Mouse (Mus musculus) left cerebral cortex, adult 9 months (tissue): ENCODE results near the gene Tepp.

Experiments
- DNase-seq, 2 experiments: peaks; one replicate each; pipeline ENCODE4 v3.0.0; 2022; ENCODE audit warnings: low spot score in 2 of 2

Gene Tepp

DNA sequence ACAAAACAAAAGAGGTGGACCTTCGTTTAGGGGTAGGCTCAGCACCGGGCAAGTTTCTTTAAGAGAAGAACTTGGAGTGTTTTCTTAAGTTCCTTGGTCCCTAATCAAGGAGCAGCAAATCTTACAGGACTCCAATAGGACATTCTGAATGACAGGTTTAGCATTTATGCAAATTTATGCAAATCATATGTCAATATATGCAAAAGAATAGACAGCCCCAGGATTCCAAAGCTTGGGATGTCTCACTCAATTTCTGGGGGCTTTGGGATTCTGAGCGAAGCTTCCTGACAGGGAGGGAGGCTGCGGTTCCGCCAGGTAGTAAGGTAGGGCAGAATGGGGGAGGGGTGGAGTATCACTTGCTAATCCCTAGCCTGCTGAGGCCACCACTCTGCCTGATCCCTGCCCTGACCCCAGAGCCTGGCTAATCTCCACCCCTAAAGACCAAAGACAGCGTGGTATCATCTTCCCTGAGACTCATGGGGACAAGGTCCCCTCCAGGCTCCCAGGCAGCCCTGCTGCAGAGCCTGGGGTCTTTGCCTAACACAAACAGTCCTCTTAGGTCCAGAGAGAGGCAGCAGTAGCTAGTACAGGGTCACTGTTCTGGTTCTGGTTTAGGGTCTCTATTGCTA is at the start of gene Tepp:
Gene Tepp, plus strand, starts transcription at position 225 of the 629 bp plus-strand sequence.
- no peak for DNase-seq

DNA sequence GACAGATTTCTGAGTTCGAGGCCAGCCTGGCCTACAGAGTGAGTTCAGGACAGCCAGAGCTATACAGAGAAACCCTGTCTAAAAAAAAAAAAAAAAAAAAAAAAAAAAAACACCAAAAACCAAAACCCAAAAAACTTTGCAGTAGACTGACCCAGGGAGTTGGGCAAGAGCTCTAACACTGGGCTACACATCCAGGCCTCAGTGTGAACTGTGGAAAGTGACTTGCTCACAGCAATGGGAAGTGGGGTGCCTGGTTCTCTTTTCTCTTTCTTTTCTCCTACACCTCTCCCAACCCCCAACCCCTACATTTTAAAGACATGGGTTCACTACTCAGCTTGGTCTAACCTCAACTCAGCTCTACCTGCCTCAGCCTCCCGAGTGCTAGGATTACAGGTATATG is 48.2 kb upstream of the Tepp start:
- no peak for DNase-seq

DNA sequence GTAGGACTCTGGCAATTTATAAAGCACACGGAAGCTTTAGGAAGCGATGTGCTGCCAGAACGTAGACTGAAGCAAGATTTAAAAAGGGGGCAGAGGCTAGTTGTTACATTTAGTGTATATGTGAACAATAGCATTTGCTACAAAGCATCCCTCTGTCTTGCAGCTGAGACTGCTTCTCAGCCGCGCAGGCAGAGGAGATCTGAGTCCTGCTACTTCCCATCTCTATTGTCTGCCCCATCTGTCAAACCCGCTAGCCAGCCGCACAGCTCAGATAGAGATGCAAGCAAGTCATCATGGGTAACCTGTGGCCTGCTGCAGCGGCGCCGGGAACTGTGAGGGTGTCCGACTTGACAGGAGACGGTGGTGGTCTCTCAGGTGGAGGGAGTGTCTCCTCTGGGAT is 39.9 kb upstream of the Tepp start:
- no peak for DNase-seq

DNA sequence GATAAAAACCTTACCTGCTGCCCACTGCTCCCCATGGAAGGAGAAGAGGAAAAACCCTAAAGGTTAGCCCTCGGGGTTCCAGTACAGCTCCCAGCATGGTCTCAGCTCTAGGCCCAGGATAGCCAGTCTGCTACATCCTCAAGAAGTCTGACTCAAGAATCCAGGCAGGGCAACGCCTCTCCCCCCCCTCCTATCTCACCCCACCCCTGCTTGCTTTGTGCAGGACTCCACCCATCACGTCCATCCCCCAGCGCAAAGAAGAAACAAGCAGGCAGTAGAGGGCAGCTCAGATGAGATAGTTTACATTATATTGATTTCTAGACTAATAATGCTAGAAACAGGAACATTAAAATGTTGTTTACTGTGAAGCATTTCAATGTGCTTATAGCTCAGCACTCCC is 38.5 kb upstream of the Tepp start:
- no peak for DNase-seq

DNA sequence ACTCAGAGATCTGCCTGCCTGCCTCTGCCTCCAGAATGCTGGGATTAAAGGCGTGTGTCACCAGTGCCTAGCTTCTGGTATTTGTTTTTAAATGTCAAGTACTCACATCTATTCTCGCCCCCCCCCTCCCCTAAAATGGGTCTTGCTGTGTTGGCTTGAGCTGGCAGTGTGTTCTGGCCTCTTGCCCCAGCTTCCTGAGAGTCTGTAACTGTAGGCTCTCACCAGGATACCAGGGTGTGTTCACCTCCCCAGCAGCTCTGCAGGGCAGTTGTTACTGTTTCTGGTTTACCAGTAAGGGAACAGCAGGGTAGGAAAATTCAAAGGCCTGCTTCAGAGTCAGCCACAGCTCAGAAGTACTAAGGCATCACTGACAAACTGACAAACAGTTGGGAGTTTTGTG is 37.5 kb upstream of the Tepp start:
- DNase-seq = no peak

DNA sequence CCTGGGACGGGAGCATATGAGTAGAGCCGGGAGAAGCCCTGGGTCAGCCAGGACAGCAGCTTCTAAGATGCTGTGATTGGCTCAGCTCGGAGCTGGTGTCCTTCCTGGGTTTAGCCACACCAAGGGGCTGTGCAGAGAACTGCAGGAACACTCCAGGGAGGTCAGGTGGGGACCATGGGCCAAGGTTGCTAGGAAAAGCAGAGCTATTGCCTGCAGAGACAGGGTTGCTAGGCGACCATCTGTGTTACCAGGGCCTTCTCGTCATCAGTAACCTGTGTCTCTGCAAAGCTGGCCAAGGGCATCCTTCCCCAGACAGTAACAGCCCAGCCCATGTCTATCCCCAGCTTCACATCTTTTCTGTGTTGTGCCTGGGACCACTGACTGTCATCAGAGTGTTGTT is 28.9 kb upstream of the Tepp start:
- DNase-seq = peak in 1 of 2 experiments; percentile 10

DNA sequence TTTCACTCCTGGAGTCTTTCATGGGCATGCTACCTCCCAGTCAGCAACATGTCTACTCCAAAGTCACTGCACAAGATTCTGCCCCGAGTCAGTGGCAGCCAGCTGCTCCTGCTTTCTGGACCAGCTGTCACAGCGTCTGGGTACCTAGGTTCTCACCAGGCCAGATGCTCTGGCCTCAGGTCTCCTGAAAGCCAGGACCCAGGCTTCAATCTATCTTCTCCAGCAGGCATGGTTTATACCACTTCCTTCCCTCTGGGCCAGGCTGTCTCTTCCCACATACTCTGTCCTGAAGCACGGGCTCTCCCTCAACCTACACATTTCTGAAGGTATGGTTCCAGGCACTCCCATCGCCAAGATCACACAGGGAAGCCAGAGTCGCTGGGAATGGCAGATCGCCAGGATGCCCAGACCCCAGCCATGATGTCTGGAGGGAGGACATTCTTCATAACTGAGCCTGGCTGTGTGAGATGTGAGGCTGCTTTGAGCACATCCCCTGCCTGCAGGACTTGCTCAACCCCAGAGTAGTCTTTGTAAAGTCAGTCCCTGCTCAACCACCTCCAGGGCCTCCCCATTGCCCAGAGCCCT is 21.2 kb upstream of the Tepp start:
- no peak for DNase-seq

DNA sequence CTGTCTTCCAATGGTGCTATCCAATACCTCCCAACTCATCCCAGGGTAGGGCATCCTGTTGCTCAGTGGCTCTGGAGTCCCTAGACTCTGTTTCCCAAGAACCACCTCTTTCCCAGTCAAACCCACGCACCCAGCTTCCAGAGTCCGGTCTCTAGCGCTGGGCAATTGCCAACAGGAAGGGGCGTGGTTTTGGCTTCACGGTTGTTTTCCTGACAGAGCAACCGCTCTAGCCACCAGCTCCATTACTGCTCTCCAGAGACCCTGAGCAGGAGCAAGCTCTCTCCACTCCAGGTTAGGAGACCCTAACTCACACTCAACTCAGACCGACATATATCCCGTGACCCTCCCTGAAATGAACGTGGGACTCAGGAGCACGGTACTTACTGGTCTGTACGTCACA is 17.2 kb upstream of the Tepp start:
- no peak for DNase-seq

DNA sequence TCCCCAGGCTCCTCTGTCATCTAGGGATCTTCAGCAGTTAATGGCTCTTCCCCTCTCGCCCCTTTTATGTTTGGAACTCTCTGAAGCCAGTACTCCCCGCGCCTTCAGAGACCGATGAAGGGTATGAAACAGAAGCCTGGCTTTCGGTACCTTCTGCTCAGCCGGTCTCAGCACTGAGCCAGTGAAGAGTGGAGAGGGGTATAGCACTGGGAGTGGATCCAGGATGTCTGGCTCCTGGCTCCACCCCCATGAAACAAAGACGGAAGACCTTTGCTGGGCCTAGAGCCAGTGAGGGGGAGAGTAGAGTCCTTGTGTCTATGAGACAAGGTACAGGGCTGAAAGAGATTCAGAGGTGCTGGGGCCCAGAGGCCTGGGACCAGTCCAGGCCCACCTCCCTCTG is 16.5 kb upstream of the Tepp start:
- no peak for DNase-seq

DNA sequence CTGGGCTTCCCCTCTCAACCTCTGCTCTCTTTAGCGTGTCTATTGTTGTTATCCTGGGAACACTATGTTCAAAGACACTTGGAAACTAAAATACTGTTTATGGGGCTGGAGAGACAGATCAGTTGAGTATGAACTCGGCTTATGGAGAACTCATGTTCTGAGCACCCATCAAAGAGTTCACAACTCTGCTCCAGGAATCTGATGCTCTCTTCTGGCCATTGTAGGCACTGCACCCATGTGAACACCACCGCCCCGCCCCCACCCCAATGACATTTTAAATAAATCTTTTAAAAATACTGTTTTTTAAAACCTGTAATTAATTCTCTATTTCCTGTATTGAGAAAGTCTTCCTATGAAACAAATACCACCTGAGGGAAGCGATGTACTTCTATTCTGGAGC is 8.0 kb upstream of the Tepp start:
- DNase-seq = no peak

DNA sequence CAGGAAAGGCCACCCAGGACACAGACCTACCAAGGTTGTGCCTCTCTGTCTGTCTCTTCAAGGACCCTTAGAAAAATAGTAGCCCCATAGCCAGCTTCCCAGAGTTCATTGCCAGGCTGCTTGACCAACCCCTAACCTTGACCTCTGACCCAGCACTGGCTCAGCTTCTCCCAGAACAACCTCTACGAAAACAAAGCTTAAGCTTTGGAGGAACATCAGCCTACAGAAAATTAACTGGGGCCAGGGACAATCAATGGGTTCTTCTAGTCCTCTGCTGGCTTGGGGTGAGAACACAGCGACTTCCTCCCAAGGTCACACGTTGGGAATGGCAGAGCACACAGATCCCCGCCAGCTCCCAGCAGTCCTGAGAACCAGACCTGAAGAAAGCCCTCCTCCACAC is 4.8 kb upstream of the Tepp start:
- no peak for DNase-seq

DNA sequence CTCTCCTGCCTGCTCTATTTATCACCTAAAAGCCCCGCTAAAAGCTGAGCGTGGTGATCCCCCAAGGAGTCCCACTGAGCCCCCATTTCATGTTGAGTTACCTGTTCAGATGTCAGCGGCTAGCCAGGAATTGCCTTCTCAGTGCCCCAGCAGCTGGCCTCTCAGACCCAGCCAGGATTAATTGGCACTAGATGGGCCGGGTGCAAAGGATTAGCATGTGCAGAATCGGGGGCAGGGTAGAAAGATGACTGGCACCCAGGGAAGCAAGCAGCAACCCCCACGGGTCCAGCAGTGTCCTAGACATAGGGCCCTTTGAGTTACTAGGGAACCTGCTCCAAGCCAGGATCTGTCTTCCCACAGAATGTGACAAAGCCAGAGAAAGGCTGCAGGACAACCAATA is 3.9 kb upstream of the Tepp start, which contains the start of gene Cngb1:
Gene Cngb1, minus strand, starts transcription at position 155 of the 400 bp plus-strand sequence.
- DNase-seq = no peak

DNA sequence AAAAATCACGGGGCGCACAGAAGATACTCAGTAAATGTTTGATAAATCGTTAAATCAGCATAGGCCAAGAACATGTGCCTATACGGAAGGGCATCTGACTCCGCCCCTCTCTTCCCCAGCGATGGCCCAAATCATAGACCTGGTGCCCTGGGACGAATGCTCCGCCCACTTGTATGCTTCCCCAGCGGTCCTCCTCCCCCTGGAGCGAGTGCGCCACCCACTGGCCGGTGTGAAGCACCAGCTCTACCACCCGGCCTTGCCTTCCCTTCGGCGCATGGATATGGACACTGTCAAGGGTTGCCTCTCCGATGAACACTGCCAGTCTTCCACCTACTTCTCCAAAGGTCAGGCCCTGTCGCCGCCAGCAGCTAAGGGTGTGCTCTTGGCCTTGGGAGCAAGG is 2.5 kb downstream of the Tepp start:
- DNase-seq = no peak

DNA sequence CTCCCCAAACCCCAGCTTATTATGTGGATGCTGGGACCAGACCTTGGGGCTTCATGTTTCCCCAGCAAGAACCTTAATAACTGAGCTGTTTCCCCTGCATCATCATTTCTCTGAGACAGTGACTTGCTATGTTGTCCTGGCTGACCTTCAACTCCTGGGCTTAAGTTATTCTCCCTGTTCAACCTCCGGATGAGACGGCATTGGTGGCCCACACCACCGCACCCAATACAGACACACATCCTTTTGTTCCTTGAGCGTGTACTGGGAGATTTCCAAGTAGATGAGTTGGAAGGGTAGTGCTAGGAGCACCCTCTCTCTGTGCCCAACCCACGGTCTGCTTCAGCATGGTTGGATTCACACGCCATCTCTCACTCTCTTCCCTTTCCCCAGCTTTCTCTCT is 3.5 kb downstream of the Tepp start:
- no peak for DNase-seq

DNA sequence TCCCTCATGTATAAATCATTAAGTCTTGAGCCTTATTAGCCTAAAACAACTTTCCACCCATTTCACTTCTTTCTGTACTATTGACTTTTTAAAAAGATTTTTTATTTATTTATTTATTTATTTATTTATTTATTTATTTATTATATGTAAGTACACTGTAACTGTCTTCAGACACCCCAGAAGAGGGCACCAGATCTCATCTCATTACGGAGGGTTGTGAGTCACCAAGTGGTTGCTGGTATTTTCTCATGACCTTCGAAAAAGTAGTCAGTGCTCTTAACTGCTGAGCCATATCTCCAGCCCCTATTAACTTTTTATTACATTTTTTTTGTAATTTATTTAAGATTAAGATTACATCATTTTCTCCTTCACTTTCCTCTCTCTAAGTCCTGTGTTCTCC is 4.3 kb downstream of the Tepp start:
- DNase-seq = no peak

DNA sequence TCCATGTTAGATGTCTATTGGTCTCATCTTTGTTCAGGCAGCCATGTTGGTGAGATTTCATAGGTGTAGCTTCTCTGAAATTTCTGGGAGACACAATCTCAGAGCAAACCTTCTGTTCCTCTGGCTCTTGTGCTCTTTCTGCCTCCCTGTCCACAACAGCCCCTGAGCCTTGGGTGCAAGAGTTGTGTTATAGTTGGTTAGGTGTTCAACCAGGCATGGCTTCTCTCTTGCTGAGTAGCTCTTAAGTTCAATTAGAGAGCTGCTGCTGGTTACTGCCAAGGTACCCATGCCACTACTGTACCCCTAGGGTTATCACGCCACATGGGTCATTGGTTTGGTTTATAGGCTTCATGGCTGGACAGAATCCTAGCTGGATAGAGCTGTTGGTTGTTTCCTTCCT is 5.0 kb downstream of the Tepp start:
- DNase-seq = no peak

DNA sequence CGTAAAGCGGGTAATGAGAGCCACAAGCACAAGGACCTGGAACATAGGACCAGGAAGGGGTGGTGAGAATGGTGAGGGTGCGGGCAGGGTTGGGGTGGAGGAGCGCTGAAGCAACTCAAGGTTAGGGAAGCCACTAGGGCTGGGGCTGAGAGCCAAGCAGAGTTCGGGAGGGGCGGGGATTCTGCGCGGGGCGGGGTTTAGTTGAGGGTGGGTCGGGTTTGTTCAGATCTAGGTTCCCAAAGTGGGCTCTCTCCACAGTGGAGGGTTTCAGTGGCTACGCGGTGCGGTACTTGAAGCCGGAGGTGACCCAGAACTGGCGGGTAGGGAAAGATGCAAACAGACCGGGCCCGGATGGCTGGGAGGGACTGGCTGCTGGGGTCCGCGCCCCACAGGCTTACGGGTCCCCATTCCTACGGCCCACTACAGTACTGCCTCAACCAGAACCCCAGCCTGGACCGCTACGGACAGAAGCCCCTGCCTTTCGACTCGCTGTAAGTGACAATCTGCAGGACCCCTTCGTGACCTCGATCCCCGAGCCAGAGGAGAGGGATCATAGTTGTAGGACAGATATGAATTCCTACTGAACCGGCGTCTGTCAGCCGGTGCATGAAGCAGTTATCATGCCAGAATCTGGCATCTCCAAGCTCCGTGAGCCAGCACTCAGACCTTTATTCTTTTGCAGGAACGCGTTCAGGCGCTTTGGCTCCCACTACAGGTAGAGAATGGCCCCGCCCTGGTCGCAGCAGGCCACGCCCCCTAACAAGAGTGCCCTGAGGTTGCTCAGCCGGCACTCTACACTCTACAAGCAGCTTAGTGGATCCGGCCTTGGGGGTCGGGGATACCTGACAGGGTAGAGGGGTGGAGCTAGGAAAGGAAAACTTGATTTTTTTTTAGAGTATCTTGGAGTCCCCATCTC is 10.1 kb downstream of the Tepp start:
- no peak for DNase-seq

DNA sequence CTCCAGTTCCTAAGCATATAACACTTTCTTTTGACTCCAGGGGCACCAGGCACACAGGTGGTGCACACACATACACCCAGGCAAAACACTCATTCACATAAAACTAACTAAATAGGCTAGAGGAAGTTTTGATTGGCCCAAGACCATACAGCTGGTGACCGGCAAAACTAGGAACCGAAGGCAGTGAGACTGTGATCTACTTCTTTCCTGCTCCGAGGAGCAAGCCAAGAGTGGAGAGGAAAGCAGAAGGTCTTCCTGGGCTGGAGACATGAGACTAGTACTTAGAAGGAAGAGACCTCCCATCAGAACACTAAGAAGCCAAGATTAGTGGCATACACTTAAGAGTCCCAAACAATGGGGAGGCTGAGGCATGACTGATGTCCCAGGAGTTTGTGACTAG is 12.8 kb downstream of the Tepp start:
- no peak for DNase-seq

DNA sequence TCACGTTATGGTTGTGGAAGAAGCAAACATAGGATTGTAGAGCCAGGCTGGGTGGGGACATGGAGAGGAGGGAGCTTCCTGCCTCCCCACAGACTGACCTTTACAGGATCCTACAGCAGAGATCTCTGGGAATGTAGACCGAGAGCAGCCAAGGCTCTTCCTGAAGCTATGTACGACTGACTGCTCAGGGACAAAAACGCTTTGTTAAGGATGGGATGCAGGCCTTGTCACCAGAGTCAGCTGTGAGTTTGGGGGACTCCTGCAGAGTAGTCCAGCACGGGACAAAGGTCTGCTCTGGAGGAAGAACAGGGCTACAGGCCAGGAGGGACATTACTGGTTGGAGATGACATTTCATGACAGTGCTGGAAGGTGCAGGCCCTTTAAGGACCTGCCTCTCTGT is 14.3 kb downstream of the Tepp start:
- DNase-seq = no peak

DNA sequence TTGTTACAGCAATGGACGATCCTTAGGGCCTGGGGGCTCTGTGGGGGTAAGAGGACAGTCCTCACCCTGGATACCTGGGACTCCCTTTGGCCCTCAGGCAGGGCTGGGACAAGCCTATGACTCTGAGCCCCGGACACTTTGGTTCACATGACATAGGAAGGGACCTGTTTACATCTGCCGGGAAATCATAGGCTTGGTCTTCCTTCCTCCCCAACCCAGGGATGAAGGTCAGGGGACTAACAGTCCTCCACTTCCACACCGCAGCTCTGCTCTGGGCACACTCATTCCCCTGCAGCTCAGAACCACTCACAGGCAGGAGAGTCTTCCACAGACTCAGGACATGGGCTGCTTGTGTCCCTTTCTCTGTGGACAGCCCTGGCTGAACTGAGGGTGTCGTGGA is 16.5 kb downstream of the Tepp start:
- no peak for DNase-seq

DNA sequence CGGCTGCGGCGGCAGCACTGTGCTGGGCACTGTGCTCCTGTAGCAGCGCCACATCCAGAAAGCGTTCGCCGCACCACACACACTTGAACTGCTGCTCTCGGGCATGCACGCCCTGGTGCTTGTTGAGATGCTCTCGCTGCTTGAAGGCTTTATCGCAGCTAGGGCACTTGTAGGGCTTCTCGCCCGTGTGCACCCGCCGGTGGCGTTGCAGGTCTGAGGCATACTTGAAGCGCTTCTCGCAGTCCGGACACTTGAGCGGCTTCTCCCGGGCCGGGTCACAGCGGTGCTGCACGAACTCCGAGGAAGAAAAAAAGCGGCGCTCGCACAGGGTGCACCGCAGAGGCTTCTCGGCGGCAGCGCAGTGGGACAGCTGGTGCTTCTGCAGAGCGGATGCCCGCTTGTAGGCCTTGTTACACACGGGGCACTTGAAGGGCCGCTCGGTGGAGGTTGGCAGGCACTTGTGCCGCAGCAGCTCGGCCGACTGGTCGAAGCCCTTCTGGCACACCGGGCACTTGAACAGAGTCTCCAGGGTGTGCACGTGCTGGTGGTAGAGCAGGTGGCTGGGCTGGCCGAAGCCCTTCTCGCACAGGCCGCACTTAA is 17.6 kb downstream of the Tepp start:
- no peak for DNase-seq

DNA sequence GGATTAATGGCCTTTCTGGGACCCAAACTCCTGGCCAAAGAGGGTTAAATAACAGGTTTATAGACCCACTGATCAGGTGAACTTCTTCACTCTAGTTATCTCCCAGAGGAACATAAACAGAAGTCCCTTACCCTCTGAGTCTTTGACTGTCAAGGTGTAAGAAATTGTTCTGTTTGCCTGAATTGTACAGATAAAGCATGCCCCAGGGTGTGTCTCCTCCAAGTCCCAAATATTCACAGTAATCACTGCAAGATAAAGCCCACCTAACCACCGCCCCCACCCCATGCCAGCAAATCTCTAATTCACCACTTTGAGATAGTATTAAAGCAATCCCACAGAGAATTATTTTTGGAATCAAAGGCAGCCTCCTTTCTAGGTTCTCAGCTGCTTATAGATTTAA is 20.0 kb downstream of the Tepp start:
- no peak for DNase-seq
